Mouse (Mus musculus): ENCODE results near the gene Npas3. TPM values are rescaled to one million over a fixed set of nuclear protein-coding genes. Genes with fewer than 3 reads are reported as not detected.

The Npas3 gene
- polyA plus RNA-seq, 1 experiment: 0.01 TPM

DNA sequence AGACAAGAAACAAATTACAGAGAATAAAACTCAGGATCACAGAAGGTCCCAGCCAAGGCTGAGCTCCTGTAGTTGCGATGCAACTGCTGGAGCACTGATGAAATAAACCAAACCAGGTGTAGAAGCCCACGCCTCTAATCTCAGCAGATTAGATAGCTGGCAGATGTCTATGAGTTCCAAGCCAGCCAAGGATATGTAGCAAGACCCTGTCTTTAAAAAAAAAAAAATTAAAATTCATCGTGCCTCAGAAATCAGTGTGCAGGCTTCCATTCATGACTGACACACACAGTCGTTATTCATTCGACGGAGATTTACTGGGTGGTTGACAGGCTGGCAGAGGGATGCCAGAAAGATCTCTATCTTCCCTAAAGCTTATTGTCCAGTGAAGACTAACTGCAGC lies 849.7 kb downstream of the Npas3 start:
- Histone ChIP-seq H3ac (ENCODE audit: control insufficient read depth, insufficient read length, low read depth) (no peak overlapping the region), H3K36me3 (ENCODE audit: control insufficient read depth, insufficient read depth) (no peaks in the 10 kb centered on the region), H3K4me3 (ENCODE audit: insufficient read depth, poor library complexity, severe bottlenecking) (no peak overlapping the region), H3K79me2 (ENCODE audit: control insufficient read depth, insufficient read depth) (no peaks in the 10 kb centered on the region), H3K79me3 (ENCODE audit: low read depth) (no peaks in the 10 kb centered on the region), H3K27me3 (ENCODE audit: control insufficient read depth, insufficient read depth, insufficient read length) (no peaks in the 10 kb centered on the region)
- TF ChIP-seq MYOD1 (IDR thresholded peaks at IDR 0.05; ENCODE audit: control insufficient read depth, insufficient read length, low read depth): no peak
- TF ChIP-seq USF1 (IDR thresholded peaks at IDR 0.05; ENCODE audit: low read depth): no peak
- no peak for TF ChIP-seq MYOG (IDR thresholded peaks at IDR 0.05; ENCODE audit: control insufficient read depth, extremely low read depth, insufficient read length)
- TF ChIP-seq FOSL1 (IDR thresholded peaks at IDR 0.05; ENCODE audit: insufficient read depth, low read length, poor library complexity, severe bottlenecking): no peak
- no peak for TF ChIP-seq CTCF (IDR thresholded peaks at IDR 0.05; ENCODE audit: control insufficient read depth, insufficient read depth, insufficient read length)
- TF ChIP-seq MAX (IDR thresholded peaks at IDR 0.05): no peak
- no peak for TF ChIP-seq CEBPB (IDR thresholded peaks at IDR 0.05; ENCODE audit: low read depth)

DNA sequence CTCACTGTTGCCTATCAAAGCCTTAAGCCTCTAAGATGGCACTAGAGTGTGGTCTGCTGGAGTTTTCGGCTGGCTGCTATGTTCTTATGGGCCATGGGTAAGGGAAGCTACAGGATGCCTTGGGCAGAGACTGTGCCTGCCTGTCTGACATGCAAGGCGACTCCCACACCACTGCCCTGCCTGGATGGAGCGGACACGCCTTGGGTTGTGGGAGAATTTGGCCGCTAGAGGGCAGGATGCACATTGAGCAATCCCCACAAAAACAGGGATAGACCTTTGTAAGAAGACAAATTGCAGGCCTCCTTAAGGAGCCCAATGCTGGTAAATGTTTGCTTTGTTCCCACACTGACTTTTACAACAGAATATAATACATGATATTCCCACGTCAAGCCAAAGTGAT lies 850.3 kb downstream of the Npas3 start:
- H3ac ChIP-seq (ENCODE audit: control insufficient read depth, insufficient read length, low read depth): no peak overlapping the region
- H3K4me3 ChIP-seq (ENCODE audit: insufficient read depth, poor library complexity, severe bottlenecking): no peak overlapping the region
- no peaks in the 10 kb centered on the region for H3K79me2 ChIP-seq (ENCODE audit: control insufficient read depth, insufficient read depth)
- no peaks in the 10 kb centered on the region for H3K36me3 ChIP-seq (ENCODE audit: control insufficient read depth, insufficient read depth)
- no peaks in the 10 kb centered on the region for H3K27me3 ChIP-seq (ENCODE audit: control insufficient read depth, insufficient read depth, insufficient read length)
- TF ChIP-seq CEBPB (IDR thresholded peaks at IDR 0.05; ENCODE audit: low read depth) (peak; percentile 78), USF1 (IDR thresholded peaks at IDR 0.05; ENCODE audit: low read depth) (no peak), CTCF (IDR thresholded peaks at IDR 0.05; ENCODE audit: control insufficient read depth, insufficient read depth, insufficient read length) (peak; percentile 88)
- no peaks in the 10 kb centered on the region for H3K79me3 ChIP-seq (ENCODE audit: low read depth)

DNA sequence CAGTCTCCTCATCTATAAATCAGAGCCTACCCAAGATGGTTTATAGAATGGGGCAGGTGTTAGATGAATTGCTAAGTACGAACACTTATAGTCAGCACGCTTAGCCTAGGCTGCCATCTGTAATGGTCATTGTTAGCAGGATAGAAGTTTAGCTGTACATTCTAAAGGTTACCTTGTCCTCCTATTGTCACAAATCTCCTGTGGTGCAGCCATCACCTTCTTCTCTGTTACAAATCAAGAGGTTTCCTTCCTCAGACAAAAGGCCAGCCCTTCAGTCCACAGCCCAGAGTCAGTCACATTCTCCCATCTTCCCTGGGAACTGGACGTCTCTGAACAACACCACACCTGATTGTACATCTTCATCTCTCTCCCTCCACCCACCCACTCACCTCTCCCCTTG lies 851.0 kb downstream of the Npas3 start:
- no peak for TF ChIP-seq FOSL1 (IDR thresholded peaks at IDR 0.05; ENCODE audit: insufficient read depth, low read length, poor library complexity, severe bottlenecking)
- no peak for TF ChIP-seq MAX (IDR thresholded peaks at IDR 0.05)
- no peak for TF ChIP-seq CEBPB (IDR thresholded peaks at IDR 0.05; ENCODE audit: low read depth)
- no peak for TF ChIP-seq MYOG (IDR thresholded peaks at IDR 0.05; ENCODE audit: control insufficient read depth, extremely low read depth, insufficient read length)
- TF ChIP-seq MYOD1 (IDR thresholded peaks at IDR 0.05; ENCODE audit: control insufficient read depth, insufficient read length, low read depth): no peak
- no peak for TF ChIP-seq CTCF (IDR thresholded peaks at IDR 0.05; ENCODE audit: control insufficient read depth, insufficient read depth, insufficient read length)
- TF ChIP-seq USF1 (IDR thresholded peaks at IDR 0.05; ENCODE audit: low read depth): no peak
- H3K27me3 ChIP-seq (ENCODE audit: control insufficient read depth, insufficient read depth, insufficient read length): no peaks in the 10 kb centered on the region
- H3K4me3 ChIP-seq (ENCODE audit: insufficient read depth, poor library complexity, severe bottlenecking): no peak overlapping the region
- no peaks in the 10 kb centered on the region for H3K79me3 ChIP-seq (ENCODE audit: low read depth)
- H3K36me3 ChIP-seq (ENCODE audit: control insufficient read depth, insufficient read depth): no peaks in the 10 kb centered on the region
- H3ac ChIP-seq (ENCODE audit: control insufficient read depth, insufficient read length, low read depth): no peak overlapping the region
- no peaks in the 10 kb centered on the region for H3K79me2 ChIP-seq (ENCODE audit: control insufficient read depth, insufficient read depth)

DNA sequence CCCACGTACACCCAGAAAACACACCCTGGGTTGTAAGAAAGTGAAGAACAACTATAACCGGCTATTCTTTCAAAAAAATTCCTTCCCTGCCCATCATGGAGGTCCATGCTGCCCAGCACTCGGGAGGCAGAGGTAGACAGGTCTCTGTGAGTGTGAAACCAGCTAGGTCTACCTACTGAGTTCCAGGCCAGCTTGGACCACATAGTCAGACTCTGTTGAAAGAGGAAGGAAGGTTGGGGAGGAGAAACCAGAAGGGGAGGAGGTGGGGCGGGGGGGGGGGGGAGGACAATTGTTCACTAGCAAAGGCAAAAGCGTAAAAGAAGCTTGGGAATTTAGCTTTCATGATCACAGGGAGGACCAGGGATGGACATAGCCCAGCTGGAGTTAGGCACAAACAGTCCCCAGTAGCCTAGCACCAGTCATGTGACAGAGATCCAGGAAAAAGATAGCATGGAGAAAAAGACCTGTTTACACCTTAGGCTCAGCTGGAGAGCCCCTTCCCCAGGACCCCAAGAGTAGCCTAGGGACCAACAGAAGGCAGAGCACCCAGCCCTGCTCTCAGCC lies 852.9 kb downstream of the Npas3 start:
- Histone ChIP-seq H3K4me3 (ENCODE audit: insufficient read depth, poor library complexity, severe bottlenecking) (no peak overlapping the region), H3K79me3 (ENCODE audit: low read depth) (no peaks in the 10 kb centered on the region), H3K79me2 (ENCODE audit: control insufficient read depth, insufficient read depth) (no peaks in the 10 kb centered on the region), H3K27me3 (ENCODE audit: control insufficient read depth, insufficient read depth, insufficient read length) (no peaks in the 10 kb centered on the region), H3K36me3 (ENCODE audit: control insufficient read depth, insufficient read depth) (no peaks in the 10 kb centered on the region), H3ac (ENCODE audit: control insufficient read depth, insufficient read length, low read depth) (no peak overlapping the region)
- no peak for TF ChIP-seq CEBPB (IDR thresholded peaks at IDR 0.05; ENCODE audit: low read depth)
- no peak for TF ChIP-seq MYOD1 (IDR thresholded peaks at IDR 0.05; ENCODE audit: control insufficient read depth, insufficient read length, low read depth)
- TF ChIP-seq FOSL1 (IDR thresholded peaks at IDR 0.05; ENCODE audit: insufficient read depth, low read length, poor library complexity, severe bottlenecking): no peak
- TF ChIP-seq CTCF (IDR thresholded peaks at IDR 0.05; ENCODE audit: control insufficient read depth, insufficient read depth, insufficient read length): no peak
- TF ChIP-seq MYOG (IDR thresholded peaks at IDR 0.05; ENCODE audit: control insufficient read depth, extremely low read depth, insufficient read length): no peak
- no peak for TF ChIP-seq MAX (IDR thresholded peaks at IDR 0.05)

DNA sequence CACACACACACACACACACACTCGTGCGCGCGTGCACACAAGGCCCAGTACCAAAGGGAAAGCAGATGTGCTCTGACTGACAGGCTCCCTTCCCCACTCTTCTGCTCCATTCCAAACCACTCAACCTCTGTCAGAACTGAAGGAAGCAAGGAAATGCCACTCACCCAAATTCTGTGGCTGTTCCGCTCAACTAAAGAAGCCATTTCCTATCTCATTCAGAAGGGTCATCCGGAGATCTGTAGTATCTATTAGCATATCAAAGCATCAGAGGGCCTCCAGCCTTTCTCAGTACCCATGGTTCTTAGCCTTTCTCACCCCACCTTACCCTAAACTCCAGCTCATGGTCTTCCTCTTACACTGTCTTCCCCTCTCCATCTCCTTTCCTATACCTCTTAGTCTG lies 854.0 kb downstream of the Npas3 start:
- Histone ChIP-seq H3K27me3 (ENCODE audit: control insufficient read depth, insufficient read depth, insufficient read length) (no peaks in the 10 kb centered on the region), H3K79me2 (ENCODE audit: control insufficient read depth, insufficient read depth) (no peaks in the 10 kb centered on the region), H3K79me3 (ENCODE audit: low read depth) (no peaks in the 10 kb centered on the region), H3K4me3 (ENCODE audit: insufficient read depth, poor library complexity, severe bottlenecking) (no peak overlapping the region), H3K36me3 (ENCODE audit: control insufficient read depth, insufficient read depth) (no peaks in the 10 kb centered on the region), H3ac (ENCODE audit: control insufficient read depth, insufficient read length, low read depth) (no peak overlapping the region)
- TF ChIP-seq MAX (IDR thresholded peaks at IDR 0.05) (no peak), CTCF (IDR thresholded peaks at IDR 0.05; ENCODE audit: control insufficient read depth, insufficient read depth, insufficient read length) (no peak), FOSL1 (IDR thresholded peaks at IDR 0.05; ENCODE audit: insufficient read depth, low read length, poor library complexity, severe bottlenecking) (no peak), USF1 (IDR thresholded peaks at IDR 0.05; ENCODE audit: low read depth) (no peak), MYOG (IDR thresholded peaks at IDR 0.05; ENCODE audit: control insufficient read depth, extremely low read depth, insufficient read length) (no peak), CEBPB (IDR thresholded peaks at IDR 0.05; ENCODE audit: low read depth) (no peak), MYOD1 (IDR thresholded peaks at IDR 0.05; ENCODE audit: control insufficient read depth, insufficient read length, low read depth) (no peak)

DNA sequence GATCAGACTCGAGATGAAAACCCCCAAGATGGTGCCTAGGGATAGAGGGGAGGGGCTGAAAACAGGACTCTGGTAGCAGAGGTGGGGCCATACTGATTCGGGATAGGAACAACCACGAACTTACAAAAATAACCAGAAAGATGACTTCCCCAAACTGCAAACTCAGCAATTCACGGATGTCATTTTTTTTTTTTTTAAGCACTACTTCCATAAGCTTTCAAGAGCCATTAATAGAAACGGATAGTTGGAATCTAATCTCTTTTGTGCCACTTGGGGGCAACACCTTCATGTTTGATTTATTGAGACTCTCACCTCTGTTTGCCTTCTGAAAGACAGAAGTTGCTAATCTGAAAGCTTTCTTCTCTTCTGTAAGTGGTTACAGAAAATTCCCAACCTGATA lies 857.1 kb downstream of the Npas3 start:
- TF ChIP-seq FOSL1 (IDR thresholded peaks at IDR 0.05; ENCODE audit: insufficient read depth, low read length, poor library complexity, severe bottlenecking) (no peak), MAX (IDR thresholded peaks at IDR 0.05) (no peak), MYOD1 (IDR thresholded peaks at IDR 0.05; ENCODE audit: control insufficient read depth, insufficient read length, low read depth) (no peak), CEBPB (IDR thresholded peaks at IDR 0.05; ENCODE audit: low read depth) (no peak), MYOG (IDR thresholded peaks at IDR 0.05; ENCODE audit: control insufficient read depth, extremely low read depth, insufficient read length) (no peak), USF1 (IDR thresholded peaks at IDR 0.05; ENCODE audit: low read depth) (no peak), CTCF (IDR thresholded peaks at IDR 0.05; ENCODE audit: control insufficient read depth, insufficient read depth, insufficient read length) (no peak)
- H3K36me3 ChIP-seq (ENCODE audit: control insufficient read depth, insufficient read depth): no peaks in the 10 kb centered on the region
- no peaks in the 10 kb centered on the region for H3K79me2 ChIP-seq (ENCODE audit: control insufficient read depth, insufficient read depth)
- H3K27me3 ChIP-seq (ENCODE audit: control insufficient read depth, insufficient read depth, insufficient read length): no peaks in the 10 kb centered on the region
- no peaks in the 10 kb centered on the region for H3K79me3 ChIP-seq (ENCODE audit: low read depth)
- H3ac ChIP-seq (ENCODE audit: control insufficient read depth, insufficient read length, low read depth): no peak overlapping the region
- H3K4me3 ChIP-seq (ENCODE audit: insufficient read depth, poor library complexity, severe bottlenecking): no peak overlapping the region

All from C2C12 (cell line).